In genomic region chr10:62843787-62844491, GRCm38 (mm10) we compare ENCODE assay signal across 8 mouse cellular contexts. TPM values are rescaled to one million over a fixed set of nuclear protein-coding genes. Genes with fewer than 3 reads are reported as not detected.
DNase-seq lines count a peak whose midpoint lies in the region; ATAC-seq and TF ChIP-seq lines count a peak whose summit lies in the region.

No protein-coding gene starts in this region.

- intact Hi-C loops in left cerebral cortex, postnatal 14 days (cut with DNase I), result no loop called here

- 62% methylated on average over 9 of the region's 9 CpGs for WGBS in embryonic facial prominence, embryonic 11.5 days
- WGBS in lung, embryonic 15.5 days, result 23% methylated on average over 9 of the region's 9 CpGs
- 72% methylated on average over 9 of the region's 9 CpGs for WGBS in hindbrain, embryonic 10.5 days
- 78% methylated on average over 9 of the region's 9 CpGs for WGBS in hindbrain, embryonic 13.5 days

- DNase-seq in embryonic facial prominence, embryonic 11.5 days (ENCODE audit: low spot score), result peak; percentile 41
- DNase-seq in heart, postnatal 4 days, result peak; percentile 77
- DNase-seq in hindbrain, embryonic 10.5 days (ENCODE audit: low spot score), result no peak
- DNase-seq in left cerebral cortex, postnatal 14 days (ENCODE audit: low spot score in 2 of 2), result no peak

- H3K4me1 ChIP-seq in ES-Bruce4 (ENCODE audit: control insufficient read depth, insufficient read depth, low read length), result peaks cover 7% of the 10 kb centered on the region
- H3K4me1 ChIP-seq in embryonic facial prominence, embryonic 11.5 days (ENCODE audit: control insufficient read depth, insufficient read depth, low read length), result no peaks in the 10 kb centered on the region
- H3K4me1 ChIP-seq in lung, embryonic 15.5 days, result peaks cover 21% of the 10 kb centered on the region
- H3K4me1 ChIP-seq in hindbrain, embryonic 10.5 days (replicated peaks), result peaks cover 5% of the 10 kb centered on the region; the same call in 1 of the 2 replicates
- peaks cover 15% of the 10 kb centered on the region; the same call in 1 of the 2 replicates for H3K4me1 ChIP-seq in hindbrain, embryonic 13.5 days (replicated peaks)

- no peak for TF ChIP-seq CTCF in ES-Bruce4 (IDR thresholded peaks at IDR 0.05; ENCODE audit: low read depth, low read length)

- H3K4me2 ChIP-seq in embryonic facial prominence, embryonic 11.5 days (ENCODE audit: low read depth, low read length), result no peak overlapping the region
- H3K4me2 ChIP-seq in lung, embryonic 15.5 days, result no peak overlapping the region
- H3K4me2 ChIP-seq in hindbrain, embryonic 13.5 days, result no peak overlapping the region

- TF ChIP-seq EP300 in ES-Bruce4 (IDR thresholded peaks at IDR 0.05; ENCODE audit: insufficient read depth, low read depth, low read length), result no peak

- no peak for ATAC-seq in embryonic facial prominence, embryonic 11.5 days (replicated peaks; ENCODE audit: insufficient number of reproducible peaks, low FRiP score, low TSS enrichment, low read depth)
- ATAC-seq in lung, embryonic 15.5 days (ENCODE audit: borderline replicate concordance, extremely low read depth, low FRiP score, low TSS enrichment), result peak; percentile 76; the same call in 1 of the 2 replicates
- no peak for ATAC-seq in erythroblast, adult 5-6 weeks (replicated peaks; ENCODE audit: low FRiP score, poor library complexity, severe bottlenecking)
- ATAC-seq in hindbrain, embryonic 13.5 days (ENCODE audit: low FRiP score), result no peak

- H3K36me3 ChIP-seq in ES-Bruce4 (ENCODE audit: control insufficient read depth, insufficient read depth, low read length, poor library complexity, severe bottlenecking), result peaks cover 50% of the 10 kb centered on the region
- H3K36me3 ChIP-seq in embryonic facial prominence, embryonic 11.5 days (replicated peaks; ENCODE audit: control insufficient read depth, insufficient read depth, low read depth, low read length), result no peaks in the 10 kb centered on the region
- H3K36me3 ChIP-seq in lung, embryonic 15.5 days, result peaks cover 8% of the 10 kb centered on the region; the same call in 1 of the 2 replicates
- H3K36me3 ChIP-seq in hindbrain, embryonic 10.5 days, result peaks cover 17% of the 10 kb centered on the region
- peaks cover 14% of the 10 kb centered on the region for H3K36me3 ChIP-seq in hindbrain, embryonic 13.5 days

- no peak overlapping the region for H3K9ac ChIP-seq in ES-Bruce4 (ENCODE audit: low read depth, poor library complexity, severe bottlenecking)
- no peak overlapping the region for H3K9ac ChIP-seq in embryonic facial prominence, embryonic 11.5 days (replicated peaks; ENCODE audit: low read length)
- H3K9ac ChIP-seq in lung, embryonic 15.5 days, result no peak overlapping the region
- H3K9ac ChIP-seq in hindbrain, embryonic 13.5 days, result no peak overlapping the region

- H3K9me3 ChIP-seq in ES-Bruce4 (replicated peaks; ENCODE audit: control insufficient read depth, insufficient read depth, low read length, poor library complexity, severe bottlenecking), result no peaks in the 10 kb centered on the region
- H3K9me3 ChIP-seq in embryonic facial prominence, embryonic 11.5 days (replicated peaks; ENCODE audit: control insufficient read depth, low read length), result no peaks in the 10 kb centered on the region
- H3K9me3 ChIP-seq in lung, embryonic 15.5 days, result no peaks in the 10 kb centered on the region
- no peaks in the 10 kb centered on the region for H3K9me3 ChIP-seq in hindbrain, embryonic 10.5 days
- no peaks in the 10 kb centered on the region for H3K9me3 ChIP-seq in hindbrain, embryonic 13.5 days

- H3K4me3 ChIP-seq in ES-Bruce4 (ENCODE audit: low read depth, low read length), result no peak overlapping the region
- no peak overlapping the region for H3K4me3 ChIP-seq in embryonic facial prominence, embryonic 11.5 days (ENCODE audit: low read depth, low read length)
- H3K4me3 ChIP-seq in lung, embryonic 15.5 days, result no peak overlapping the region
- H3K4me3 ChIP-seq in hindbrain, embryonic 10.5 days, result no peak overlapping the region
- no peak overlapping the region for H3K4me3 ChIP-seq in hindbrain, embryonic 13.5 days

- no peak for TF ChIP-seq POLR2A in ES-Bruce4 (IDR thresholded peaks at IDR 0.05; ENCODE audit: insufficient read depth, low read length)

- H3K27ac ChIP-seq in ES-Bruce4 (ENCODE audit: insufficient read depth, low read length), result peak overlapping the region; percentile 48
- H3K27ac ChIP-seq in embryonic facial prominence, embryonic 11.5 days (replicated peaks; ENCODE audit: low read depth, low read length), result no peak overlapping the region
- peak overlapping the region; percentile 14; the same call in 1 of the 2 replicates for H3K27ac ChIP-seq in lung, embryonic 15.5 days
- no peak overlapping the region for H3K27ac ChIP-seq in hindbrain, embryonic 10.5 days
- no peak overlapping the region for H3K27ac ChIP-seq in hindbrain, embryonic 13.5 days

- no peaks in the 10 kb centered on the region for H3K27me3 ChIP-seq in ES-Bruce4 (ENCODE audit: control insufficient read depth, insufficient read depth, low read length, poor library complexity, severe bottlenecking)
- no peaks in the 10 kb centered on the region for H3K27me3 ChIP-seq in embryonic facial prominence, embryonic 11.5 days (ENCODE audit: control insufficient read depth, insufficient read depth, low read length)
- no peaks in the 10 kb centered on the region for H3K27me3 ChIP-seq in lung, embryonic 15.5 days
- H3K27me3 ChIP-seq in hindbrain, embryonic 10.5 days (ENCODE audit: insufficient read depth, poor library complexity, severe bottlenecking), result no peaks in the 10 kb centered on the region
- no peaks in the 10 kb centered on the region for H3K27me3 ChIP-seq in hindbrain, embryonic 13.5 days

RNA-seq across cellular contexts. Expression of gene Ccar1, which starts 51.9 kb away (rescaled TPM):
- polyA plus RNA-seq in ES-Bruce4 (2011; ENCODE audit: insufficient read depth, insufficient read length, low read depth, missing spikeins), result 116 and 123 TPM in 2 replicates
- 145 and 158 TPM in 2 replicates for polyA plus RNA-seq in embryonic facial prominence, embryonic 11.5 days (2014; fragmentation: Nextera tagmentation; extraction: Ambion mirVana)
- total RNA-seq in heart, postnatal 4 days (2021), result 10 to 100 TPM; 53.7 to 66.1 TPM
- polyA plus RNA-seq in lung, embryonic 15.5 days (2015; fragmentation: Nextera tagmentation; extraction: Ambion mirVana), result 113 and 127 TPM in 2 replicates
- 109 and 154 TPM in 2 replicates for polyA plus RNA-seq in hindbrain, embryonic 10.5 days (2016; fragmentation: Nextera tagmentation; extraction: Ambion mirVana)
- total RNA-seq in erythroblast, adult 5-6 weeks (2015; ENCODE audit: low replicate concordance), result 49.9 and 82.2 TPM in 2 replicates
- 59.5 and 98.3 TPM in 2 replicates for total RNA-seq in erythroblast, adult 5-6 weeks (2017; ENCODE audit: low replicate concordance)
- total RNA-seq in left cerebral cortex, postnatal 14 days (2021), result 10 to 100 TPM; 55.9 to 60.1 TPM
- 113 and 118 TPM in 2 replicates for polyA plus RNA-seq in hindbrain, embryonic 13.5 days (2015; fragmentation: Nextera tagmentation; extraction: Ambion mirVana)

Comparison
In these comparisons a context has a peak if more than half of its experiments do, and no peak if none do; other contexts are left out.
1. H3K27ac ChIP-seq: peak in ES-Bruce4 (single experiment) and lung, embryonic 15.5 days (single experiment); none in embryonic facial prominence, embryonic 11.5 days (single experiment), hindbrain, embryonic 10.5 days (single experiment) and hindbrain, embryonic 13.5 days (single experiment).
2. DNase-seq: peak in embryonic facial prominence, embryonic 11.5 days (single experiment) and heart, postnatal 4 days (single experiment); none in hindbrain, embryonic 10.5 days (single experiment) and left cerebral cortex, postnatal 14 days (0 of 2).